Mouse (Mus musculus) olfactory bulb, adult 2 months (tissue): ENCODE data around the gene Zcchc9. TPM values are rescaled to one million over a fixed set of nuclear protein-coding genes. Genes with fewer than 3 reads are reported as not detected.

Experiments
- H3K27ac ChIP-seq: fragments of 200-500 bp; 2 replicates; pipeline ENCODE4 v1.5.1; 2012; ENCODE audit warnings: low read depth, low read length; ENCODE audit not compliant: insufficient read depth
- H3K4me1 ChIP-seq: fragments of 200-500 bp; 2 replicates; pipeline ENCODE4 v1.6.1; 2012; ENCODE audit warnings: low read length; ENCODE audit not compliant: control insufficient read depth, insufficient read depth
- H3K4me3 ChIP-seq: fragments of 200-500 bp; 2 replicates; pipeline ENCODE4 v1.5.1; 2012; ENCODE audit warnings: mild to moderate bottlenecking, low read depth, low read length, moderate library complexity; ENCODE audit not compliant: insufficient read depth
- CTCF ChIP-seq: fragments of 200-500 bp; IDR thresholded peaks from 2 replicates; pipeline ENCODE4 v1.5.1; 2012; ENCODE audit warnings: low read depth, mild to moderate bottlenecking, low read length, moderate library complexity; ENCODE audit not compliant: insufficient read depth
- POLR2A ChIP-seq: fragments of 200-500 bp; IDR thresholded peaks from 2 replicates; pipeline ENCODE4 v1.6.1; 2012; ENCODE audit warnings: mild to moderate bottlenecking, low read depth, low read length, moderate library complexity; ENCODE audit not compliant: insufficient read depth
- WGBS: fragments of 180-500 bp; shearing (Covaris S2); methylation state at CpG from one replicate; pipeline ENCODE4 v1.1.7; 2018; 5-methylcytosine and 5-hydroxymethylcytosine counted together
- polyA plus RNA-seq: library from polyadenylated mRNA; stranded (reverse); fragments of >200 nt; gene quantifications from 2 replicates; pipeline ENCODE4 v1.2.4, GENCODE M21; 2012; ENCODE audit warnings: low replicate concordance; ENCODE audit not compliant: missing spikeins, insufficient read depth, insufficient read length

The Zcchc9 gene
- polyA plus RNA-seq, 1 experiment: not detected

- peaks cover 2% of the 10 kb centered on the region; the same call in 1 of the 2 replicates for H3K4me1 ChIP-seq
- TF ChIP-seq POLR2A (no peak), CTCF (no peak)
- WGBS: 89% methylated on average over 5 of the region's 5 CpGs
- no peak overlapping the region for H3K4me3 ChIP-seq
- H3K27ac ChIP-seq: no peak overlapping the region
Measured at GRCm38 (mm10) chr13:91801726-91802125, 5.8 kb downstream of the Zcchc9 start.

- Histone ChIP-seq H3K4me1 (no peaks in the 10 kb centered on the region), H3K27ac (no peak overlapping the region), H3K4me3 (no peak overlapping the region)
- TF ChIP-seq CTCF: no peak
- no peak for TF ChIP-seq POLR2A
- WGBS: 89% methylated on average over 10 of the region's 10 CpGs
Measured at GRCm38 (mm10) chr13:91797442-91797841, 10.1 kb downstream of the Zcchc9 start.

GRCm38 (mm10) chr13:91796916-91797315, 10.6 kb downstream of the Zcchc9 start:
- Histone ChIP-seq H3K4me1 (no peaks in the 10 kb centered on the region), H3K27ac (no peak overlapping the region), H3K4me3 (no peak overlapping the region)
- TF ChIP-seq CTCF (no peak), POLR2A (no peak)
- 93% methylated on average over 6 of the region's 6 CpGs for WGBS

GRCm38 (mm10) chr13:91796003-91796402, 11.5 kb downstream of the Zcchc9 start:
- TF ChIP-seq CTCF (no peak), POLR2A (no peak)
- 71% methylated on average over 6 of the region's 6 CpGs for WGBS
- Histone ChIP-seq H3K27ac (no peak overlapping the region), H3K4me1 (no peaks in the 10 kb centered on the region), H3K4me3 (no peak overlapping the region)

- H3K4me1 ChIP-seq: no peaks in the 10 kb centered on the region
- H3K4me3 ChIP-seq: no peak overlapping the region
- 87% methylated on average over 10 of the region's 10 CpGs for WGBS
- TF ChIP-seq CTCF (no peak), POLR2A (no peak)
- H3K27ac ChIP-seq: no peak overlapping the region
Measured at GRCm38 (mm10) chr13:91795593-91795992, 11.9 kb downstream of the Zcchc9 start.

GRCm38 (mm10) chr13:91794926-91795436, 12.5 kb downstream of the Zcchc9 start:
- Histone ChIP-seq H3K27ac (no peak overlapping the region), H3K4me3 (no peak overlapping the region), H3K4me1 (no peaks in the 10 kb centered on the region)
- TF ChIP-seq CTCF (no peak), POLR2A (no peak)
- WGBS: 97% methylated on average over 13 of the region's 13 CpGs

- Histone ChIP-seq H3K27ac (no peak overlapping the region), H3K4me1 (no peaks in the 10 kb centered on the region), H3K4me3 (no peak overlapping the region)
- 68% methylated on average over 1 of the region's 1 CpGs for WGBS
- TF ChIP-seq POLR2A: no peak
- TF ChIP-seq CTCF: no peak
Measured at GRCm38 (mm10) chr13:91792035-91792434, 15.5 kb downstream of the Zcchc9 start.

- H3K27ac ChIP-seq: no peak overlapping the region
- TF ChIP-seq POLR2A: no peak
- no peak for TF ChIP-seq CTCF
- H3K4me3 ChIP-seq: no peak overlapping the region
Measured at GRCm38 (mm10) chr13:91779892-91780291, 27.6 kb downstream of the Zcchc9 start.

GRCm38 (mm10) chr13:91778092-91778491, 29.4 kb downstream of the Zcchc9 start:
- TF ChIP-seq POLR2A (no peak), CTCF (no peak)
- Histone ChIP-seq H3K4me1 (no peaks in the 10 kb centered on the region), H3K4me3 (no peak overlapping the region), H3K27ac (no peak overlapping the region)
- WGBS: 98% methylated on average over 5 of the region's 5 CpGs

More at GRCm38 (mm10) chr13:91779892-91780291, 27.6 kb downstream of the Zcchc9 start:
- H3K4me1 ChIP-seq: no peaks in the 10 kb centered on the region
